9 mouse cellular contexts compared by ENCODE assay signal in genomic region chr1:104768371-104769249, GRCm38 (mm10). TPM values are rescaled to one million over a fixed set of nuclear protein-coding genes. Genes with fewer than 3 reads are reported as not detected.
DNase-seq lines count a peak whose midpoint lies in the region; ATAC-seq and TF ChIP-seq lines count a peak whose summit lies in the region.
"Had no signal": no experiment of that assay in that cellular context is flagged by ENCODE, and none has a peak within 500 bp of the region (broad histone marks: within the 10 kb centered on the region; RNA-seq: fewer than 3 reads in every experiment).

Gene Cdh20, plus strand, starts transcription at chr1:104768529.

- under 1% methylated on average over 46 of the region's 46 CpGs for WGBS in hindbrain, embryonic 12.5 days
- under 1% methylated on average over 46 of the region's 46 CpGs for WGBS in limb, embryonic 14.5 days

- no peak within 1 kb of the TSS for H3K27ac ChIP-seq in embryonic fibroblast, embryonic 13.5 days (ENCODE audit: insufficient read depth, low read length)
- no peak within 1 kb of the TSS for H3K27ac ChIP-seq in hindbrain, embryonic 12.5 days
- H3K27ac ChIP-seq in limb, embryonic 14.5 days (replicated peaks; ENCODE audit: low read depth, low read length) = no peak within 1 kb of the TSS

- H3K4me2 ChIP-seq in hindbrain, embryonic 12.5 days (replicated peaks) = peak within 1 kb of the TSS; percentile 99
- peak within 1 kb of the TSS; percentile 90 for H3K4me2 ChIP-seq in limb, embryonic 14.5 days (replicated peaks; ENCODE audit: low read depth, low read length, severe bottlenecking)

- peak; percentile 82 for ATAC-seq in hindbrain, embryonic 12.5 days (ENCODE audit: low FRiP score)
- ATAC-seq in limb, embryonic 14.5 days (ENCODE audit: low FRiP score, low read depth) = peak; percentile 30; the same call in 1 of the 2 replicates

- peaks cover 7% of the 10 kb centered on the region for H3K27me3 ChIP-seq in hindbrain, embryonic 12.5 days
- H3K27me3 ChIP-seq in limb, embryonic 14.5 days (ENCODE audit: control insufficient read depth, insufficient read depth, low read length) = peaks cover 32% of the 10 kb centered on the region; the same call in 1 of the 2 replicates

- TF ChIP-seq POLR2A in embryonic fibroblast, embryonic 13.5 days (IDR thresholded peaks at IDR 0.05; ENCODE audit: low read depth, low read length) = no peak
- no peak for TF ChIP-seq POLR2A in limb, embryonic 14.5 days (IDR thresholded peaks at IDR 0.05; ENCODE audit: borderline replicate concordance, extremely low read depth, insufficient read depth, insufficient read length)

- H3K9ac ChIP-seq in hindbrain, embryonic 12.5 days = peak within 1 kb of the TSS; percentile 58
- peak within 1 kb of the TSS; percentile 44 for H3K9ac ChIP-seq in limb, embryonic 14.5 days (ENCODE audit: low read depth, low read length, severe bottlenecking)

- H3K4me1 ChIP-seq in embryonic fibroblast, embryonic 13.5 days (ENCODE audit: control insufficient read depth, insufficient read depth, low read length) = no peaks in the 10 kb centered on the region
- H3K4me1 ChIP-seq in hindbrain, embryonic 12.5 days = peaks cover 8% of the 10 kb centered on the region; the same call in 1 of the 2 replicates
- peaks cover 6% of the 10 kb centered on the region for H3K4me1 ChIP-seq in limb, embryonic 14.5 days (ENCODE audit: control insufficient read depth, insufficient read depth, low read length)

- DNase-seq in heart, adult 11 months = peak; percentile 86
- no peak for DNase-seq in heart, adult 9 months (ENCODE audit: low spot score in 2 of 2)
- DNase-seq in ZHBTc4 (ENCODE audit: low read depth, low spot score) = peak; percentile 51
- DNase-seq in limb, embryonic 14.5 days (ENCODE audit: low spot score) = peak; percentile 9
- peak; percentile 25 for DNase-seq in right cerebral cortex, postnatal 14 days
- no peak for DNase-seq in B cell, adult 2 months

- no peak for TF ChIP-seq CTCF in embryonic fibroblast, embryonic 13.5 days (IDR thresholded peaks at IDR 0.05; ENCODE audit: borderline replicate concordance, insufficient read depth, low read length)

- no peaks in the 10 kb centered on the region for H3K36me3 ChIP-seq in hindbrain, embryonic 12.5 days
- H3K36me3 ChIP-seq in limb, embryonic 14.5 days (ENCODE audit: control insufficient read depth, insufficient read depth, low read length) = no peaks in the 10 kb centered on the region

- no peaks in the 10 kb centered on the region for H3K9me3 ChIP-seq in hindbrain, embryonic 12.5 days (replicated peaks)
- no peaks in the 10 kb centered on the region for H3K9me3 ChIP-seq in limb, embryonic 14.5 days (ENCODE audit: control insufficient read depth, low read length)

- peak within 1 kb of the TSS; percentile 5 for H3K4me3 ChIP-seq in embryonic fibroblast, embryonic 13.5 days (ENCODE audit: insufficient read depth, low read length)
- H3K4me3 ChIP-seq in hindbrain, embryonic 12.5 days = peak within 1 kb of the TSS; percentile 48
- peak within 1 kb of the TSS; percentile 37 for H3K4me3 ChIP-seq in limb, embryonic 14.5 days (replicated peaks; ENCODE audit: low read length)

RNA-seq across cellular contexts. Expression of gene Cdh20, which starts in this region (rescaled TPM):
- not detected in 2 replicates for polyA plus RNA-seq in embryonic fibroblast, embryonic 13.5 days (2011; ENCODE audit: insufficient read length, low read depth, missing spikeins)
- 1.4 and 1.5 TPM in 2 replicates for polyA plus RNA-seq in hindbrain, embryonic 12.5 days (2016; fragmentation: Nextera tagmentation; extraction: Ambion mirVana)
- 1.0 and 1.2 TPM in 2 replicates for polyA plus RNA-seq in limb, embryonic 14.5 days (2012; rRNA removed)
- 0.30 and 0.36 TPM in 2 replicates for polyA plus RNA-seq in limb, embryonic 14.5 days (2014; fragmentation: Nextera tagmentation; extraction: Ambion mirVana)
- polyA plus RNA-seq: gonadal fat pad, adult 2 months had no signal

Comparison
In these comparisons a context has a peak if more than half of its experiments do, and no peak if none do; other contexts are left out.
1. DNase-seq: peak in heart, adult 11 months (single experiment), ZHBTc4 (single experiment), limb, embryonic 14.5 days (single experiment) and right cerebral cortex, postnatal 14 days (single experiment); none in heart, adult 9 months (0 of 2) and B cell, adult 2 months (0 of 2).
2. Peak in every context shown above with its lines, with median percentiles within 50 percentile points of each other: H3K4me3 ChIP-seq.